Mouse (Mus musculus) MEL (cell line): ENCODE data around the gene Ccdc157. TPM values are rescaled to one million over a fixed set of nuclear protein-coding genes. Genes with fewer than 3 reads are reported as not detected.

Experiments used
- DNase-seq: peaks from one replicate; pipeline ENCODE4 v3.0.0; 2011; ENCODE audit warnings: low read depth, low spot score
- H3K27ac ChIP-seq: 2 replicates; pipeline ENCODE4 v1.5.1; 2012; ENCODE audit warnings: low read depth, mild to moderate bottlenecking, control low read depth, low read length, moderate library complexity; ENCODE audit not compliant: control insufficient read depth
- H3K27me3 ChIP-seq, 2 experiments: fragments of 150-350 bp in 1 of 2; sonication (generic) in 1 of 2; 2 replicates each; pipeline ENCODE4 v1.6.1; 2012; ENCODE audit warnings: low read length in 2 of 2, mild to moderate bottlenecking in 2 of 2, improper control_type of control experiment in 1 of 2, moderate library complexity in 1 of 2; ENCODE audit not compliant: insufficient read depth in 2 of 2, control insufficient read depth in 1 of 2
- H3K36me3 ChIP-seq, 2 experiments: 2 replicates each; pipeline ENCODE4 v1.6.1; 2012 to 2014; ENCODE audit warnings: low read length in 2 of 2, improper control_type of control experiment in 1 of 2, inconsistent platforms in 1 of 2, mild to moderate bottlenecking in 1 of 2; ENCODE audit not compliant: insufficient read depth in 2 of 2, control insufficient read depth in 1 of 2
- H3K4me1 ChIP-seq, 2 experiments: fragments of 150-350 bp in 1 of 2; sonication (generic) in 1 of 2; 2 replicates each; pipeline ENCODE4 v1.6.1; 2012; ENCODE audit warnings: low read length in 2 of 2, improper control_type of control experiment in 1 of 2, mild to moderate bottlenecking in 1 of 2; ENCODE audit not compliant: insufficient read depth in 2 of 2, control insufficient read depth in 1 of 2
- H3K4me3 ChIP-seq, 2 experiments: fragments of 150-350 bp in 1 of 2; sonication (generic) in 1 of 2; 2 replicates each; pipeline ENCODE4 v1.5.1; 2012; ENCODE audit warnings: low read depth in 2 of 2, low read length in 2 of 2, mild to moderate bottlenecking in 2 of 2, moderate library complexity in 2 of 2, control low read depth in 1 of 2, improper control_type of control experiment in 1 of 2; ENCODE audit not compliant: control insufficient read depth in 1 of 2, insufficient read depth in 1 of 2
- H3K79me2 ChIP-seq: 2 replicates; pipeline ENCODE4 v1.6.1; 2012; ENCODE audit warnings: mild to moderate bottlenecking, low read length, moderate library complexity; ENCODE audit not compliant: control insufficient read depth, poor library complexity, insufficient read depth
- H3K9ac ChIP-seq: 2 replicates; pipeline ENCODE4 v1.6.1; 2012; ENCODE audit warnings: low read depth, mild to moderate bottlenecking, control low read depth, low read length, moderate library complexity; ENCODE audit not compliant: control insufficient read depth, poor library complexity, severe bottlenecking
- H3K9me3 ChIP-seq: fragments of 150-350 bp; sonication (generic); replicated peaks from 2 replicates; pipeline ENCODE4 v1.6.1; 2012; ENCODE audit warnings: mild to moderate bottlenecking, low read length, improper control_type of control experiment, moderate library complexity; ENCODE audit not compliant: insufficient read depth
- BHLHE40 ChIP-seq: IDR thresholded peaks from 2 replicates; pipeline ENCODE4 v1.6.1; 2012; ENCODE audit warnings: low read depth, mild to moderate bottlenecking, inconsistent platforms, low read length, improper control_type of control experiment, borderline replicate concordance
- CHD2 ChIP-seq: IDR thresholded peaks from 2 replicates; pipeline ENCODE4 v1.6.1; 2011; ENCODE audit warnings: low read length, improper control_type of control experiment
- CTCF ChIP-seq, 3 experiments: IDR thresholded peaks in 2 of 3; conservative IDR thresholded peaks in 1 of 3; 2 replicates each; pipeline ENCODE4 v1.5.1; 2011 to 2012; ENCODE audit warnings: low read length in 3 of 3, low read depth in 2 of 3, mild to moderate bottlenecking in 2 of 3, improper control_type of control experiment in 1 of 3, inconsistent platforms in 1 of 3, mixed read lengths in 1 of 3, moderate library complexity in 1 of 3; ENCODE audit not compliant: control insufficient read depth in 1 of 3, insufficient read depth in 1 of 3, poor library complexity in 1 of 3, severe bottlenecking in 1 of 3
- E2F4 ChIP-seq: IDR thresholded peaks from 2 replicates; pipeline ENCODE4 v1.6.1; 2011; ENCODE audit warnings: low read depth, low read length, improper control_type of control experiment, borderline replicate concordance
- ELF1 ChIP-seq: IDR thresholded peaks from 2 replicates; pipeline ENCODE4 v1.6.1; 2014; ENCODE audit warnings: low read depth, mild to moderate bottlenecking, inconsistent platforms, low read length, improper control_type of control experiment, moderate library complexity
- EP300 ChIP-seq, 2 experiments: IDR thresholded peaks; 2 replicates each; pipeline ENCODE4 v1.6.1; 2011; ENCODE audit warnings: improper control_type of control experiment in 2 of 2, low read length in 2 of 2, low read depth in 1 of 2, mild to moderate bottlenecking in 1 of 2
- GABPA ChIP-seq: IDR thresholded peaks from 2 replicates; pipeline ENCODE4 v1.6.1; 2012; ENCODE audit warnings: low read depth, mild to moderate bottlenecking, inconsistent platforms, low read length, improper control_type of control experiment, moderate library complexity
- HCFC1 ChIP-seq: IDR thresholded peaks from 2 replicates; pipeline ENCODE4 v1.6.1; 2012; ENCODE audit warnings: low read depth, mild to moderate bottlenecking, inconsistent platforms, low read length, improper control_type of control experiment, moderate library complexity
- JUND ChIP-seq: IDR thresholded peaks from 2 replicates; pipeline ENCODE4 v1.6.1; 2011; ENCODE audit warnings: low read depth, mild to moderate bottlenecking, improper control_type of control experiment, low read length
- KAT2A ChIP-seq: conservative IDR thresholded peaks from 2 replicates; pipeline ENCODE4 v1.6.1; 2012; ENCODE audit warnings: low read depth, low read length, improper control_type of control experiment, inconsistent platforms
- MAFK ChIP-seq: IDR thresholded peaks from 2 replicates; pipeline ENCODE4 v1.6.1; 2011; ENCODE audit warnings: low read depth, mild to moderate bottlenecking, low read length, improper control_type of control experiment, borderline replicate concordance
- MAX ChIP-seq: IDR thresholded peaks from 2 replicates; pipeline ENCODE4 v1.6.1; 2011; ENCODE audit warnings: low read length, improper control_type of control experiment
- MEF2A ChIP-seq: IDR thresholded peaks from 2 replicates; pipeline ENCODE4 v1.6.1; 2014; ENCODE audit warnings: low read depth, mild to moderate bottlenecking, inconsistent platforms, low read length, improper control_type of control experiment; ENCODE audit not compliant: poor library complexity, insufficient replicate concordance, severe bottlenecking; ENCODE audit errors: extremely low read depth
- MXI1 ChIP-seq: IDR thresholded peaks from 2 replicates; pipeline ENCODE4 v1.6.1; 2011; ENCODE audit warnings: mild to moderate bottlenecking, low read depth, low read length, improper control_type of control experiment
- MYB ChIP-seq: IDR thresholded peaks from 2 replicates; pipeline ENCODE4 v1.6.1; 2011; ENCODE audit warnings: mild to moderate bottlenecking, low read depth, low read length, improper control_type of control experiment
- MYC ChIP-seq: IDR thresholded peaks from 2 replicates; pipeline ENCODE4 v1.6.1; 2011; ENCODE audit warnings: low read depth, mild to moderate bottlenecking, low read length, improper control_type of control experiment, moderate library complexity
- NELFE ChIP-seq: IDR thresholded peaks from 2 replicates; pipeline ENCODE4 v1.6.1; 2011; ENCODE audit warnings: low read depth, low read length, improper control_type of control experiment
- NRF1 ChIP-seq: IDR thresholded peaks from 2 replicates; pipeline ENCODE4 v1.6.1; 2014; ENCODE audit warnings: low read depth, mild to moderate bottlenecking, inconsistent platforms, low read length, improper control_type of control experiment, moderate library complexity; ENCODE audit not compliant: poor library complexity, insufficient read depth, severe bottlenecking
- POLR2A ChIP-seq, 2 experiments: IDR thresholded peaks; 2 replicates each; pipeline ENCODE4 v1.6.1; 2011 to 2012; ENCODE audit warnings: low read length in 2 of 2, mild to moderate bottlenecking in 2 of 2, control low read depth in 1 of 2, improper control_type of control experiment in 1 of 2, low read depth in 1 of 2, moderate library complexity in 1 of 2; ENCODE audit not compliant: control insufficient read depth in 1 of 2, insufficient read depth in 1 of 2, poor library complexity in 1 of 2
- POLR2AphosphoS2 ChIP-seq: IDR thresholded peaks from 2 replicates; pipeline ENCODE4 v1.6.1; 2011; ENCODE audit warnings: low read length, improper control_type of control experiment
- POLR2AphosphoS5 ChIP-seq: IDR thresholded peaks from 2 replicates; pipeline ENCODE4 v1.6.1; 2012; ENCODE audit warnings: low read depth, borderline replicate concordance, mild to moderate bottlenecking, inconsistent platforms, low read length, moderate library complexity, mixed read lengths
- RAD21 ChIP-seq: IDR thresholded peaks from 2 replicates; pipeline ENCODE4 v1.6.1; 2011; ENCODE audit warnings: mild to moderate bottlenecking, low read depth, low read length, improper control_type of control experiment
- RCOR1 ChIP-seq: IDR thresholded peaks from 2 replicates; pipeline ENCODE4 v1.6.1; 2012; ENCODE audit warnings: low read depth, mild to moderate bottlenecking, inconsistent platforms, low read length, improper control_type of control experiment
- SIN3A ChIP-seq: IDR thresholded peaks from 2 replicates; pipeline ENCODE4 v1.6.1; 2012; ENCODE audit warnings: low read length, improper control_type of control experiment, inconsistent platforms
- SMC3 ChIP-seq: IDR thresholded peaks from 2 replicates; pipeline ENCODE4 v1.6.1; 2011; ENCODE audit warnings: low read depth, low read length, improper control_type of control experiment
- TAL1 ChIP-seq: IDR thresholded peaks from 2 replicates; pipeline ENCODE4 v1.6.1; 2012; ENCODE audit warnings: mild to moderate bottlenecking, inconsistent platforms, low read length, moderate library complexity, mixed read lengths
- TBP ChIP-seq: IDR thresholded peaks from 2 replicates; pipeline ENCODE4 v1.8.0; 2011; ENCODE audit warnings: low read depth, low read length, improper control_type of control experiment
- UBTF ChIP-seq: IDR thresholded peaks from 2 replicates; pipeline ENCODE4 v1.6.1; 2012; ENCODE audit warnings: low read depth, mild to moderate bottlenecking, inconsistent platforms, low read length, improper control_type of control experiment, moderate library complexity, borderline replicate concordance; ENCODE audit not compliant: insufficient read depth
- USF1 ChIP-seq: IDR thresholded peaks from 2 replicates; pipeline ENCODE4 v1.6.1; 2014; ENCODE audit warnings: low read depth, mild to moderate bottlenecking, inconsistent platforms, low read length, improper control_type of control experiment, moderate library complexity
- USF2 ChIP-seq, 2 experiments: IDR thresholded peaks; 2 replicates each; pipeline ENCODE4 v1.6.1; 2011 to 2012; ENCODE audit warnings: improper control_type of control experiment in 2 of 2, low read length in 2 of 2, borderline replicate concordance in 1 of 2, inconsistent platforms in 1 of 2, low read depth in 1 of 2, mild to moderate bottlenecking in 1 of 2; ENCODE audit not compliant: insufficient read depth in 1 of 2
- ZC3H11A ChIP-seq: IDR thresholded peaks from 2 replicates; pipeline ENCODE4 v1.6.1; 2012; ENCODE audit warnings: low read depth, mild to moderate bottlenecking, inconsistent platforms, low read length, improper control_type of control experiment
- ZKSCAN1 ChIP-seq: IDR thresholded peaks from 2 replicates; pipeline ENCODE4 v1.6.1; 2012; ENCODE audit warnings: low read depth, mild to moderate bottlenecking, inconsistent platforms, low read length, improper control_type of control experiment, moderate library complexity
- ZMIZ1 ChIP-seq: IDR thresholded peaks from 2 replicates; pipeline ENCODE4 v1.6.1; 2012; ENCODE audit warnings: low read depth, mild to moderate bottlenecking, inconsistent platforms, low read length, improper control_type of control experiment, moderate library complexity
- ZNF384 ChIP-seq: IDR thresholded peaks from 2 replicates; pipeline ENCODE4 v1.6.1; 2012; ENCODE audit warnings: low read depth, mild to moderate bottlenecking, inconsistent platforms, low read length, improper control_type of control experiment
- polyA plus RNA-seq, 2 experiments: library from polyadenylated mRNA; stranded (reverse) in 1 of 2; unstranded in 1 of 2; fragments of >175 nt in 1 of 2; fragments of >200 nt in 1 of 2; gene quantifications; 2 replicates each; pipeline versions ENCODE4 v1.2.1 to v1.2.4; 2012; ENCODE audit warnings: low replicate concordance in 2 of 2, low read depth in 1 of 2; ENCODE audit not compliant: insufficient read length in 2 of 2, insufficient read depth in 1 of 2, missing spikeins in 1 of 2
- total RNA-seq: library from RNA; depleted of rRNA; stranded (reverse); fragments of 300-350 nt; gene quantifications from 2 replicates; pipeline ENCODE4 v1.2.3, GENCODE M21; 2012

Gene Ccdc157
- total and polyA plus RNA-seq, 3 experiments, result 2.0 to 2.9 TPM; not detected in 1

DNA sequence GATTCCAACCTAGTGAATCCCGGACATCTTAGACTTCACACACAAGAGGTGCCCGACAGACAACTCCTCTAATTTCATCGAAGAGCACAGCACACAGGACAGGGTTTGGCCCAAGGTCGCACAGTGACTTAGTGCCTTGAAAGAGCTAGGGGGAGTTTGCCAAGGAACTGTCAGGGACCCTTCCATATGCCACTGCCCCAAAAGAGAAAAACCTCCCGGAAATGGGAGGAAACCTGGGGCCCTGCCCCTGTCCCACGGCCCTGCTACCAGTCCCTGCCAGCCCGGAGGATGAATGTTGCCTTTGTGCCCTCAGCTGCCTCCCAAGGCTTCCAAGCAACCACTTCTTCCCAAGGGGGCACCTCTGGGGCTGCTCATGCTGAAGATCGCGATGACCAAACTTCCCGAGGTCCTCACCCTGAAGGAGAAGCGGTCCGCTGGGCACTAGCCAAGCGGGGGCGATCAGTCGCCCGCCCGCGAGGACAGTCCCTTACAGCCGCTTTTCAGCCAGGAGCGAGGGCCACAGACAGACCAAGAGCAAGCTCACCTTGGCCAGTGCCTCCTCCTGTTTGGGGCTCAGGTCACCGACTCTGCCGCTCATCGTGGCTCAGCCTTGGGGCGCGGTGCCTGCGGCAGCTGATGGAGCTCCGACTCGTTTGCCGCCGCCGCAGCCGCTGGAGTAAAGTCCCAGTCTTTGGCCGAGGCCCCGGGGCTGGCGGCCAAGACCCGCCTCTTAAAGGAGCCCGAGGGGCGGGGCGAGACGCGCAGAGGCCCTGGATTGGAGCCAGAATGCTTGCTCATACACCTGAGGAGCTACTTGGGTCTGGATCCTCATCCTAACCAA lies 41.8 kb downstream of the Ccdc157 start:
- Histone ChIP-seq H3K9ac (peak overlapping the region; percentile 61), H3K27ac (peak overlapping the region; percentile 19), H3K9me3 (no peaks in the 10 kb centered on the region), H3K4me3 (peak overlapping the region; percentile 52 to 83), H3K4me1 (peaks cover 34 to 70% of the 10 kb centered on the region in 2 experiments), H3K36me3 (peaks cover 0 to 44% of the 10 kb centered on the region in 2 experiments; a peak in 2 of 4 replicates), H3K27me3 (no peaks in the 10 kb centered on the region), H3K79me2 (no peaks in the 10 kb centered on the region)
- peak; percentile 82 for DNase-seq
- no peak for TF ChIP-seq POLR2AphosphoS5
- peak; percentile 49; the same call in 1 of the 2 replicates for TF ChIP-seq MXI1
- no peak; the same call in 1 of the 2 replicates for TF ChIP-seq KAT2A
- peak in 1 of 2 experiments; percentile 1; a peak in 3 of 4 replicates for TF ChIP-seq EP300 (IDR thresholded peaks at IDR 0.05; ENCODE audit: low read depth in 1 of 2, low read length in 2 of 2)
- TF ChIP-seq MYB, result no peak
- no peak for TF ChIP-seq GABPA
- TF ChIP-seq CHD2, result no peak
- peak; percentile 45; the same call in 1 of the 2 replicates for TF ChIP-seq HCFC1
- TF ChIP-seq SIN3A, result peak; percentile 30; the same call in 1 of the 2 replicates
- TF ChIP-seq RCOR1, result no peak; the same call in 1 of the 2 replicates
- no peak for TF ChIP-seq ZMIZ1
- TF ChIP-seq POLR2AphosphoS2, result peak; percentile 46; the same call in 1 of the 2 replicates
- peak; percentile 59 for TF ChIP-seq NELFE
- TF ChIP-seq BHLHE40, result peak; percentile 15; the same call in 1 of the 2 replicates
- TF ChIP-seq TBP, result 0 out of 2 replicates have a peak, but pooled peaks have one; percentile 37
- TF ChIP-seq POLR2A (IDR thresholded peaks at IDR 0.05; ENCODE audit: control insufficient read depth in 1 of 2, insufficient read depth in 1 of 2, low read depth in 1 of 2, low read length in 2 of 2, poor library complexity in 1 of 2), result peak; percentile 48 to 58; a peak in 2 of 4 replicates
- TF ChIP-seq TAL1, result no peak
- no peak for TF ChIP-seq ZC3H11A
- TF ChIP-seq CTCF (IDR thresholded peaks at IDR 0.05 in 2 of 3, conservative IDR thresholded peaks at IDR 0.05 in 1 of 3; ENCODE audit: control insufficient read depth in 1 of 3, insufficient read depth in 1 of 3, low read depth in 2 of 3, low read length in 3 of 3, poor library complexity in 1 of 3, severe bottlenecking in 1 of 3), result no peak
- no peak for TF ChIP-seq ZKSCAN1
- TF ChIP-seq SMC3, result no peak; the same call in 1 of the 2 replicates
- TF ChIP-seq MEF2A, result no peak
- no peak for TF ChIP-seq USF2 (IDR thresholded peaks at IDR 0.05; ENCODE audit: borderline replicate concordance in 1 of 2, insufficient read depth in 1 of 2, low read depth in 1 of 2, low read length in 2 of 2)
- no peak for TF ChIP-seq JUND
- TF ChIP-seq ZNF384, result no peak
- no peak for TF ChIP-seq MYC
- no peak for TF ChIP-seq NRF1
- no peak for TF ChIP-seq E2F4
- TF ChIP-seq MAFK, result no peak
- peak; percentile 90; the same call in 1 of the 2 replicates for TF ChIP-seq UBTF
- TF ChIP-seq USF1, result no peak
- no peak for TF ChIP-seq RAD21
- peak; percentile 18; the same call in 1 of the 2 replicates for TF ChIP-seq ELF1
- TF ChIP-seq MAX, result peak; percentile 52; the same call in 1 of the 2 replicates
